Mouse (Mus musculus): ENCODE results near the gene Ltbp3. TPM values are rescaled to one million over a fixed set of nuclear protein-coding genes. Genes with fewer than 3 reads are reported as not detected.

The Ltbp3 gene
- polyA plus RNA-seq, 1 experiment from 2014 or later: 9.7 TPM

GRCm38 (mm10) chr19:5726961-5727578 lies 13.6 kb upstream of the Ltbp3 start:
- Histone ChIP-seq H3K36me3 (ENCODE audit: control insufficient read depth, insufficient read depth, low read length) (peaks cover 3% of the 10 kb centered on the region; the same call in 1 of the 2 replicates), H3K4me2 (ENCODE audit: low read depth, severe bottlenecking) (peak overlapping the region; percentile 94), H3K4me1 (ENCODE audit: control insufficient read depth, insufficient read depth, low read length) (peaks cover 37% of the 10 kb centered on the region), H3K4me3 (ENCODE audit: low read depth, low read length) (peak overlapping the region; percentile 98), H3K9ac (ENCODE audit: low read length) (no peak overlapping the region), H3K9me3 (ENCODE audit: control insufficient read depth, low read length) (no peaks in the 10 kb centered on the region), H3K27me3 (ENCODE audit: control insufficient read depth, insufficient read depth, low read length) (no peaks in the 10 kb centered on the region), H3K27ac (replicated peaks; ENCODE audit: low read depth, low read length) (peak overlapping the region; percentile 49; the same call in 1 of the 2 replicates)
- 72% methylated on average over 15 of the region's 15 CpGs for WGBS
- DNase-seq (ENCODE audit: low spot score): peak; percentile 22
- ATAC-seq (ENCODE audit: insufficient number of reproducible peaks, low FRiP score, low TSS enrichment, low read depth): no peak

GRCm38 (mm10) chr19:5727701-5728100 lies 13.0 kb upstream of the Ltbp3 start:
- no peaks in the 10 kb centered on the region for H3K27me3 ChIP-seq (ENCODE audit: control insufficient read depth, insufficient read depth, low read length)
- H3K4me1 ChIP-seq (ENCODE audit: control insufficient read depth, insufficient read depth, low read length): peaks cover 37% of the 10 kb centered on the region
- peak overlapping the region; percentile 98 for H3K4me3 ChIP-seq (ENCODE audit: low read depth, low read length)
- H3K4me2 ChIP-seq (ENCODE audit: low read depth, severe bottlenecking): peak overlapping the region; percentile 94
- ATAC-seq (ENCODE audit: insufficient number of reproducible peaks, low FRiP score, low TSS enrichment, low read depth) (no peak), DNase-seq (ENCODE audit: low spot score) (peak; percentile 96)
- H3K36me3 ChIP-seq (ENCODE audit: control insufficient read depth, insufficient read depth, low read length): no peaks in the 10 kb centered on the region; the same call in 1 of the 2 replicates
- WGBS: 4% methylated on average over 14 of the region's 14 CpGs
- peak overlapping the region; percentile 49; the same call in 1 of the 2 replicates for H3K27ac ChIP-seq (replicated peaks; ENCODE audit: low read depth, low read length)
- H3K9me3 ChIP-seq (ENCODE audit: control insufficient read depth, low read length): no peaks in the 10 kb centered on the region
- H3K9ac ChIP-seq (ENCODE audit: low read length): peak overlapping the region; percentile 32

GRCm38 (mm10) chr19:5728631-5729443 lies 11.9 kb upstream of the Ltbp3 start:
- Histone ChIP-seq H3K4me2 (ENCODE audit: low read depth, severe bottlenecking) (peak overlapping the region; percentile 94), H3K4me3 (ENCODE audit: low read depth, low read length) (peak overlapping the region; percentile 98), H3K27me3 (ENCODE audit: control insufficient read depth, insufficient read depth, low read length) (no peaks in the 10 kb centered on the region), H3K9me3 (ENCODE audit: control insufficient read depth, low read length) (no peaks in the 10 kb centered on the region), H3K9ac (ENCODE audit: low read length) (peak overlapping the region; percentile 98), H3K36me3 (ENCODE audit: control insufficient read depth, insufficient read depth, low read length) (no peaks in the 10 kb centered on the region; the same call in 1 of the 2 replicates), H3K27ac (replicated peaks; ENCODE audit: low read depth, low read length) (peak overlapping the region; percentile 83), H3K4me1 (ENCODE audit: control insufficient read depth, insufficient read depth, low read length) (peaks cover 37% of the 10 kb centered on the region)
- 11% methylated on average over 37 of the region's 37 CpGs for WGBS
- DNase-seq (ENCODE audit: low spot score): peak; percentile 71
- ATAC-seq (ENCODE audit: insufficient number of reproducible peaks, low FRiP score, low TSS enrichment, low read depth): no peak

- H3K36me3 ChIP-seq (ENCODE audit: control insufficient read depth, insufficient read depth, low read length): no peaks in the 10 kb centered on the region; the same call in 1 of the 2 replicates
- DNase-seq (ENCODE audit: low spot score): peak; percentile 92
- peak; percentile 53 for ATAC-seq (ENCODE audit: insufficient number of reproducible peaks, low FRiP score, low TSS enrichment, low read depth)
- H3K4me3 ChIP-seq (ENCODE audit: low read depth, low read length): peak within 1 kb of the TSS; percentile 98
- WGBS: 0% methylated on average over 37 of the region's 37 CpGs
- H3K4me2 ChIP-seq (ENCODE audit: low read depth, severe bottlenecking): peak within 1 kb of the TSS; percentile 94
- no peaks in the 10 kb centered on the region for H3K9me3 ChIP-seq (ENCODE audit: control insufficient read depth, low read length)
- peak within 1 kb of the TSS; percentile 98 for H3K9ac ChIP-seq (ENCODE audit: low read length)
- H3K4me1 ChIP-seq (ENCODE audit: control insufficient read depth, insufficient read depth, low read length): peaks cover 37% of the 10 kb centered on the region
- H3K27me3 ChIP-seq (ENCODE audit: control insufficient read depth, insufficient read depth, low read length): no peaks in the 10 kb centered on the region
- H3K27ac ChIP-seq (replicated peaks; ENCODE audit: low read depth, low read length): peak within 1 kb of the TSS; percentile 83
Observed at GRCm38 (mm10) chr19:5729444-5729815, 11.3 kb upstream of the Ltbp3 start, which contains the start of gene Fam89b. Gene Fam89b, minus strand, starts transcription at chr19:5729653.

- Histone ChIP-seq H3K9me3 (ENCODE audit: control insufficient read depth, low read length) (no peaks in the 10 kb centered on the region), H3K4me2 (ENCODE audit: low read depth, severe bottlenecking) (peak overlapping the region; percentile 69), H3K4me1 (ENCODE audit: control insufficient read depth, insufficient read depth, low read length) (peaks cover 31% of the 10 kb centered on the region), H3K9ac (ENCODE audit: low read length) (peak overlapping the region; percentile 56; the same call in 1 of the 2 replicates), H3K27ac (replicated peaks; ENCODE audit: low read depth, low read length) (no peak overlapping the region), H3K27me3 (ENCODE audit: control insufficient read depth, insufficient read depth, low read length) (no peaks in the 10 kb centered on the region), H3K4me3 (ENCODE audit: low read depth, low read length) (peak overlapping the region; percentile 60), H3K36me3 (ENCODE audit: control insufficient read depth, insufficient read depth, low read length) (no peaks in the 10 kb centered on the region)
- 75% methylated on average over 29 of the region's 29 CpGs for WGBS
- ATAC-seq (ENCODE audit: insufficient number of reproducible peaks, low FRiP score, low TSS enrichment, low read depth) (no peak), DNase-seq (ENCODE audit: low spot score) (no peak)
Observed at GRCm38 (mm10) chr19:5730314-5731186, 10.2 kb upstream of the Ltbp3 start.

GRCm38 (mm10) chr19:5731264-5731978 lies 9.3 kb upstream of the Ltbp3 start:
- peak overlapping the region; percentile 69 for H3K4me2 ChIP-seq (ENCODE audit: low read depth, severe bottlenecking)
- H3K9me3 ChIP-seq (ENCODE audit: control insufficient read depth, low read length): no peaks in the 10 kb centered on the region
- ATAC-seq (ENCODE audit: insufficient number of reproducible peaks, low FRiP score, low TSS enrichment, low read depth) (peak; percentile 80), DNase-seq (ENCODE audit: low spot score) (peak; percentile 98)
- H3K4me3 ChIP-seq (ENCODE audit: low read depth, low read length): peak overlapping the region; percentile 60
- peaks cover 27% of the 10 kb centered on the region for H3K4me1 ChIP-seq (ENCODE audit: control insufficient read depth, insufficient read depth, low read length)
- H3K27ac ChIP-seq (replicated peaks; ENCODE audit: low read depth, low read length): no peak overlapping the region
- H3K36me3 ChIP-seq (ENCODE audit: control insufficient read depth, insufficient read depth, low read length): no peaks in the 10 kb centered on the region
- WGBS: under 1% methylated on average over 47 of the region's 47 CpGs
- no peaks in the 10 kb centered on the region for H3K27me3 ChIP-seq (ENCODE audit: control insufficient read depth, insufficient read depth, low read length)
- H3K9ac ChIP-seq (ENCODE audit: low read length): peak overlapping the region; percentile 56

GRCm38 (mm10) chr19:5734325-5734724 lies 6.4 kb upstream of the Ltbp3 start:
- no peak overlapping the region for H3K9ac ChIP-seq (ENCODE audit: low read length)
- WGBS: 81% methylated on average over 9 of the region's 9 CpGs
- no peak for ATAC-seq (ENCODE audit: insufficient number of reproducible peaks, low FRiP score, low TSS enrichment, low read depth)

More at GRCm38 (mm10) chr19:5734325-5734724, 6.4 kb upstream of the Ltbp3 start:
- Histone ChIP-seq H3K36me3 (ENCODE audit: control insufficient read depth, insufficient read depth, low read length) (no peaks in the 10 kb centered on the region), H3K9me3 (ENCODE audit: control insufficient read depth, low read length) (no peaks in the 10 kb centered on the region), H3K27ac (replicated peaks; ENCODE audit: low read depth, low read length) (no peak overlapping the region), H3K4me1 (ENCODE audit: control insufficient read depth, insufficient read depth, low read length) (peaks cover 8% of the 10 kb centered on the region), H3K4me3 (ENCODE audit: low read depth, low read length) (no peak overlapping the region), H3K4me2 (ENCODE audit: low read depth, severe bottlenecking) (no peak overlapping the region), H3K27me3 (ENCODE audit: control insufficient read depth, insufficient read depth, low read length) (no peaks in the 10 kb centered on the region)
- no peak for DNase-seq (ENCODE audit: low spot score)
